Mouse (Mus musculus): ENCODE measurements around the gene Zfp992. TPM values are rescaled to one million over a fixed set of nuclear protein-coding genes. Genes with fewer than 3 reads are reported as not detected.
"Not testable (repeated sequence)": the region's sequence is repeated elsewhere in the genome, so short reads cannot be mapped to it uniquely, and the experiment has no call there.

Zfp992 gene
- 0.44 and 0.52 TPM in 2 replicates for polyA plus RNA-seq (2012; rRNA removed)

GRCm38 (mm10) chr4:146448950-146449349 lies at the start of gene Zfp992:
Zfp992 (plus strand) TSS chr4:146449023.
- DNase-seq; H3K4me1 ChIP-seq (ENCODE audit: control insufficient read depth, insufficient read depth, low read length); H3K4me3 ChIP-seq (replicated peaks; ENCODE audit: insufficient read depth, low read depth, low read length); H3K27me3 ChIP-seq (ENCODE audit: control insufficient read depth, insufficient read depth, low read length); H3K27ac ChIP-seq (ENCODE audit: insufficient read depth, low read length): not testable (repeated sequence)
- 89% methylated on average over 2 of the region's 2 CpGs for WGBS

GRCm38 (mm10) chr4:146429467-146429866 lies 19.4 kb upstream of the Zfp992 start:
- WGBS, result 0% methylated on average over 1 of the region's 1 CpGs
- H3K27me3 ChIP-seq (ENCODE audit: control insufficient read depth, insufficient read depth, low read length); DNase-seq; H3K4me1 ChIP-seq (ENCODE audit: control insufficient read depth, insufficient read depth, low read length); H3K4me3 ChIP-seq (replicated peaks; ENCODE audit: insufficient read depth, low read depth, low read length); H3K27ac ChIP-seq (ENCODE audit: insufficient read depth, low read length): not testable (repeated sequence)

DNA sequence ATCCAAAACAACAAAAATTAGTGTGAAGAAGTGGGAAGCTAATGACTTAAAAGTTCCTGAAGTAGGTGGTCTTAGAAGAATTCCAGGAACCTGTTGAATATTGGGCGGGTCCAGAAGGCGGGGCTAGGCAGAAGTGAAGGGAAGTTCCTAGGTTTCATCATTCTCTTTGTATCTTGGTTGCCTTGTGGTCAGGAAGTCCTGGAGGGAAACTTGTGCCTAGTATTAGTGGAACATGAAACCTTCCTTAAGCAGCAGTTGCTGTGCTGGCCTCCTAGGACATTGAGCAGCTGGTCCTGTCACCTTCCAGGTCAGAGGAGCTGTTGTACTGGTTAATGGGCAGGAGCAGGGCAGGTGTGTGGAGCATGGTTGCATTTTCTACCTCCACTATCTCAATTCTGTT lies 17.9 kb upstream of the Zfp992 start:
- H3K4me1 ChIP-seq (ENCODE audit: control insufficient read depth, insufficient read depth, low read length), result not testable (repeated sequence)
- WGBS, result 60% methylated on average over 2 of the region's 2 CpGs

GRCm38 (mm10) chr4:146435539-146435938 lies 13.3 kb upstream of the Zfp992 start:
- H3K27ac ChIP-seq (ENCODE audit: insufficient read depth, low read length); H3K4me3 ChIP-seq (replicated peaks; ENCODE audit: insufficient read depth, low read depth, low read length); H3K27me3 ChIP-seq (ENCODE audit: control insufficient read depth, insufficient read depth, low read length); DNase-seq; H3K4me1 ChIP-seq (ENCODE audit: control insufficient read depth, insufficient read depth, low read length): not testable (repeated sequence)
- 68% methylated on average over 2 of the region's 2 CpGs for WGBS

More for the DNA sequence above, 17.9 kb upstream of the Zfp992 start:
- H3K4me3 ChIP-seq (replicated peaks; ENCODE audit: insufficient read depth, low read depth, low read length); DNase-seq; H3K27ac ChIP-seq (ENCODE audit: insufficient read depth, low read length); H3K27me3 ChIP-seq (ENCODE audit: control insufficient read depth, insufficient read depth, low read length): not testable (repeated sequence)

DNA sequence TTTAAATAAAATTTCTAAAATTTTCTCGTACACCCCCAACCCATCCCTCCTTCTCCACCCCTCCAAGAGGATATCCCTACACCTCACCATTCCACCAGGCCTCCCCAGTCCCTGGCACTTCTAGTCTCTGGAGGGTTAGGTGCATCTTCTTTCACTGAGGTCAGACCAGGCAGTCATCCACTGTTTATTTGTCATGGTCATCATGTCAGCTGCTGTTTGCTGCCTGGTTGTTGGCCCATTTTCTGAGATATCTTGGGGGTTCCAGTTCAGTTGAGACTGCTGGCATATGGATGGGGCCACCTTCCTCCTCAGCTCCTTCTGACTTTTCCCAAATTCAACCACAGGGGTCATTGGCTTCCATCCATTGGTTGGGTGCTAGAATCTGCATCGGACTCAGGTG lies 11.6 kb upstream of the Zfp992 start:
- 67% methylated on average over 1 of the region's 2 CpGs for WGBS
- H3K4me3 ChIP-seq (replicated peaks; ENCODE audit: insufficient read depth, low read depth, low read length); DNase-seq; H3K27ac ChIP-seq (ENCODE audit: insufficient read depth, low read length); H3K27me3 ChIP-seq (ENCODE audit: control insufficient read depth, insufficient read depth, low read length); H3K4me1 ChIP-seq (ENCODE audit: control insufficient read depth, insufficient read depth, low read length): not testable (repeated sequence)

DNA sequence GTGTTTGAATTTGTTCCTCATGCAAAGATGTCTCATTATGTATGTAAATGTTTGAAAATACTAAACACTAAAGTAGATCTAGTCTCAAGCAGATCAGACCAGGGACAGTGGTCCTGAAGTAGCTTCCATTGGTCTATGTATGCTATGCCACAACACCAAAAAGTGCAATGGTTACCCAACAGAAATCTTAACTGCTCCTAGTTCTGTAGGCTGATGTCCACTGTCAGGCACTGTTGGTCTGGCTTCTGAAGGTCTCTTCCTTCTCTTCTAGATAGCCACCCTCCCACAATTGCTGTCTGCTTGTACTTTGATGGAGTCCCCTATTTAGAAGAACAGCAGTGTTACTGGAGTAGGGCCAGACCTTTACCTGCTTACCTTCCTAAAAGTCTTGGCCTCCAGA lies 4.5 kb upstream of the Zfp992 start:
- H3K4me1 ChIP-seq (ENCODE audit: control insufficient read depth, insufficient read depth, low read length); H3K27me3 ChIP-seq (ENCODE audit: control insufficient read depth, insufficient read depth, low read length); H3K27ac ChIP-seq (ENCODE audit: insufficient read depth, low read length); DNase-seq; H3K4me3 ChIP-seq (replicated peaks; ENCODE audit: insufficient read depth, low read depth, low read length): not testable (repeated sequence)

DNA sequence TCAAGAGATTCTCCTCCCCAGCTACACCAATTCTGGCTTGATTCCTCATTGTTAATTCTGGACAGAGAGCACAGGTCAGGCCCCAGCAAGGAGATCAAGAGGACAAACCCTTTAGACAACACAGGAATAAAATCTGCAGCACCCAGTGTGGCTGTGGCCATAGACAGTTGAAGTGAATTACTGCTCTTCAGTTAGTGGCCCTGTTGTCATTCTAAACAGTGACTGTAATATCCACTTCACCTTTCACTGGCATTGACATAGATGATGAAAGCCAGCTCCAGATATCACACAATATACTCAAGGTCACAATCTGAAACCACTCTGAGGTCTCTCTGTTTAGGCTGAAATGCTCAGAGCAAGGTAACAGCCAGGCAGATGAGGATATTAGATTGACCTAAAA lies 3.7 kb upstream of the Zfp992 start:
- not testable (repeated sequence) for H3K27ac ChIP-seq (ENCODE audit: insufficient read depth, low read length); H3K4me1 ChIP-seq (ENCODE audit: control insufficient read depth, insufficient read depth, low read length); H3K4me3 ChIP-seq (replicated peaks; ENCODE audit: insufficient read depth, low read depth, low read length); H3K27me3 ChIP-seq (ENCODE audit: control insufficient read depth, insufficient read depth, low read length); DNase-seq

DNA sequence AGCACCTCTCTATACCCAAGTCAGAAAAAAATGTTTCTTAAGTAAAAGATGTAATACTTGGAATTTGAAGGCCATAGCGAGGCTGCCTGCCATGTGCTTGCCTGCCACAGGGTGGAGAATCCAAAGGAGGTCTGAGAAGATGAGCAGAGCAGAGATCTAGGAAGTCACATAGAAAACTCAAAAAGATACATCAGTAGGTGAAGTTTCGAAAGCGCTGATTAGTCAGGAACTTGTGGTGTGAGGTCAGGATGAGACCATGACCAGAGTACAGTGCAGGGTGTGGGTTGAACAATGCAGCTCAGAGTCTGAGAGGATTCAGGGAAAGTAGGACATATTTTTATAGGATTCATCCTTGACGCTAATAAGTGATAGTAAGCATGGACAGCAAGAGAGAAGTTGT lies 2.7 kb upstream of the Zfp992 start:
- not testable (repeated sequence) for DNase-seq; H3K27me3 ChIP-seq (ENCODE audit: control insufficient read depth, insufficient read depth, low read length)
- WGBS, result 74% methylated on average over 4 of the region's 4 CpGs

GRCm38 (mm10) chr4:146447016-146447415 lies 1.8 kb upstream of the Zfp992 start:
- DNase-seq; H3K27ac ChIP-seq (ENCODE audit: insufficient read depth, low read length); H3K4me1 ChIP-seq (ENCODE audit: control insufficient read depth, insufficient read depth, low read length); H3K4me3 ChIP-seq (replicated peaks; ENCODE audit: insufficient read depth, low read depth, low read length); H3K27me3 ChIP-seq (ENCODE audit: control insufficient read depth, insufficient read depth, low read length): not testable (repeated sequence)
- 80% methylated on average over 2 of the region's 2 CpGs for WGBS

More for the DNA sequence above, 2.7 kb upstream of the Zfp992 start:
- H3K4me3 ChIP-seq (replicated peaks; ENCODE audit: insufficient read depth, low read depth, low read length); H3K27ac ChIP-seq (ENCODE audit: insufficient read depth, low read length); H3K4me1 ChIP-seq (ENCODE audit: control insufficient read depth, insufficient read depth, low read length): not testable (repeated sequence)

GRCm38 (mm10) chr4:146449711-146450110 lies 888 bp downstream of the Zfp992 start:
- H3K27me3 ChIP-seq (ENCODE audit: control insufficient read depth, insufficient read depth, low read length); H3K4me3 ChIP-seq (replicated peaks; ENCODE audit: insufficient read depth, low read depth, low read length); DNase-seq; H3K4me1 ChIP-seq (ENCODE audit: control insufficient read depth, insufficient read depth, low read length); H3K27ac ChIP-seq (ENCODE audit: insufficient read depth, low read length): not testable (repeated sequence)
- 76% methylated on average over 5 of the region's 5 CpGs for WGBS

DNA sequence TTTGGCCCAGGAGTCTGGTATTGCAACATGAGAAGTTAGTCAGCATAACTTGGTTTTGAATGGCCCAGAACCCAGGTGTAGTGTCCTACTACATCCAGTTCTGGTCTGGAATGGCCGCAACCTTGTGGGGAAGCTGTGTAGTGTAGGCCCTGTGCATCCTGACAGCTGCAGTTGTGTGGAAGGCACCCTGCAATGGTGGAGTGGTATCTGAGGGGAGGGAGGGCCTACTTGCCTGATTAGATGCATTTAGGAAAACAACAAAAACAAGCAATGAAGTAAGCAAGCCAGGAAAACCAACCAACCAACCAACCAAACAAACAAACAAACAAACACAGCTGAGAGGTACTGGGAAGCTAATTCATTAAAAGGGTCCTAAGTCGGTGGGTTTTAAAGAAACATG lies 3.8 kb downstream of the Zfp992 start:
- H3K4me3 ChIP-seq (replicated peaks; ENCODE audit: insufficient read depth, low read depth, low read length); H3K27ac ChIP-seq (ENCODE audit: insufficient read depth, low read length); DNase-seq; H3K4me1 ChIP-seq (ENCODE audit: control insufficient read depth, insufficient read depth, low read length); H3K27me3 ChIP-seq (ENCODE audit: control insufficient read depth, insufficient read depth, low read length): not testable (repeated sequence)
- 74% methylated on average over 2 of the region's 2 CpGs for WGBS

DNA sequence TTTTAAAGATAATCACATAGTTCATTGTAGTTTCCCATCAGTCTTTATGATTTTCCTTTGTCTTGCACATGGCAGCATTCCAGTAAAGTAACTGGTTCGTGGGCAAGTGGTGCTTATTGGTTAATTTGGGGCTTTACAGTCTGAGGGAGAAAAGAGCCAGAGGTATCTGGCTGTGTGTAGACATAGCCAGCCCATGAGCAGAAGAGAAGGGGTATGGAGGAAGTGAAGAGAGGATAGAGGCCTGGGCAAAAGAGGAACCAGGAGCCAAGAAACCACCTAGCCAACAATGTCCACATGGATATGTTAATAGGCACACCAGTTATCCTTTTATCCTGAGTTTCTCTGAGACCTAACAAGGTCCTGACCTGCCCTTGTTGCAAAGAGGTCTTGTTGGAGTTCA lies 5.3 kb downstream of the Zfp992 start:
- WGBS, result 27% methylated on average over 1 of the region's 1 CpGs
- not testable (repeated sequence) for H3K27ac ChIP-seq (ENCODE audit: insufficient read depth, low read length); H3K27me3 ChIP-seq (ENCODE audit: control insufficient read depth, insufficient read depth, low read length); H3K4me3 ChIP-seq (replicated peaks; ENCODE audit: insufficient read depth, low read depth, low read length); H3K4me1 ChIP-seq (ENCODE audit: control insufficient read depth, insufficient read depth, low read length); DNase-seq

Data from cerebellum, adult 2 months (tissue).